Mouse (Mus musculus): ENCODE data around the gene Mlec. TPM values are rescaled to one million over a fixed set of nuclear protein-coding genes. Genes with fewer than 3 reads are reported as not detected.
"Not testable (repeated sequence)": the region's sequence is repeated elsewhere in the genome, so short reads cannot be mapped to it uniquely, and the experiment has no call there.

The Mlec gene
- polyA plus RNA-seq, 1 experiment from 2014 or later, result 71.6 TPM

DNA sequence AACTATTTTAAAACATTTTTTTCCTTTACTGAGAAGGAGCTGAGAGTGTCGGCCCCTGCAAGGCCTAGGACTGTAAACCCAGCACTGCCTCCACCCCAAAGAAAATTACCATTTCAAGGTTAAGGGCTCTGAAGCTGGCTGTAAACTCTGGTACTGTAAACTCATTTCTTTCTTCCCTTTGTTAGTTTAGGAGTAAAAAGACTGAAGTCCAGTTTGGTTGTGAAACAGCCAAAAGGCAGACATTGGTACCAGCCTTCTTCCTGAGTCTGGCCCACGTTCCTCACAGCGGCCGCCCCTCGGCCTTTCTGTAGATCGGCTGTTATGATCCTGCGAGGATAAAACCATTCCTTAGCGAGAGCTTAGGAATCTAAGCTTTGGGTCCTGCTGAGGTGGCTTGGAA lies 43.5 kb downstream of the Mlec start:
- ATAC-seq (replicated peaks; ENCODE audit: low FRiP score, low TSS enrichment, low read depth) (no peak), DNase-seq (ENCODE audit: low spot score) (no peak)
- Histone ChIP-seq H3K4me2 (ENCODE audit: low read length) (no peak overlapping the region), H3K36me3 (ENCODE audit: control insufficient read depth, insufficient read depth, low read length) (peaks cover 56% of the 10 kb centered on the region), H3K9me3 (ENCODE audit: control insufficient read depth, low read length) (no peaks in the 10 kb centered on the region), H3K4me3 (ENCODE audit: low read depth, low read length) (no peak overlapping the region), H3K27me3 (replicated peaks; ENCODE audit: control insufficient read depth, insufficient read depth, low read length) (no peaks in the 10 kb centered on the region), H3K27ac (ENCODE audit: low read depth) (no peak overlapping the region), H3K9ac (ENCODE audit: low read length) (no peak overlapping the region), H3K4me1 (replicated peaks; ENCODE audit: control insufficient read depth, insufficient read depth, low read length) (no peaks in the 10 kb centered on the region)
- WGBS, result 87% methylated on average over 8 of the region's 8 CpGs

DNA sequence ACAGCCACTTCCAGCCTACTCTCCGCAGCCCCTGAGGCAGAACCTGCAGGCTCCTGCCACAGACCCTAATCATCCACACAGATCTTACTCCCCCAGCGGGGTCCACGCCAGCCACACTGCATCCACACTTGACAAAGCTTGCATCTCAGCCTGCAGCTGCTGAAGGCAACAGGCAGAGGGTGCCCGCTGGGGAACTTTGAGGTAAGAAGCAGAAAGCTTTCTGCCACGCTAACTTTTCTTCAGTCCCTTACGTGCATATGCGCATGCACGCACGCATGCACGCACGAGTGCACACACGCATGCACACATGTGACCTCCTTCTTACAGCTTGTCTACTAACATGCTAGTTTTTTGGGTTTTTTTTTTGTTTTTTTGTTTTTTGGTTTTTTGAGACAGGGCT lies 44.7 kb downstream of the Mlec start:
- Histone ChIP-seq H3K4me3 (ENCODE audit: low read depth, low read length) (no peak overlapping the region), H3K9me3 (ENCODE audit: control insufficient read depth, low read length) (no peaks in the 10 kb centered on the region), H3K4me1 (replicated peaks; ENCODE audit: control insufficient read depth, insufficient read depth, low read length) (no peaks in the 10 kb centered on the region), H3K9ac (ENCODE audit: low read length) (no peak overlapping the region), H3K4me2 (ENCODE audit: low read length) (no peak overlapping the region), H3K27me3 (replicated peaks; ENCODE audit: control insufficient read depth, insufficient read depth, low read length) (no peaks in the 10 kb centered on the region), H3K27ac (ENCODE audit: low read depth) (no peak overlapping the region), H3K36me3 (ENCODE audit: control insufficient read depth, insufficient read depth, low read length) (peaks cover 56% of the 10 kb centered on the region)
- no peak for ATAC-seq (replicated peaks; ENCODE audit: low FRiP score, low TSS enrichment, low read depth)
- DNase-seq (ENCODE audit: low spot score), result no peak
- 98% methylated on average over 12 of the region's 12 CpGs for WGBS

DNA sequence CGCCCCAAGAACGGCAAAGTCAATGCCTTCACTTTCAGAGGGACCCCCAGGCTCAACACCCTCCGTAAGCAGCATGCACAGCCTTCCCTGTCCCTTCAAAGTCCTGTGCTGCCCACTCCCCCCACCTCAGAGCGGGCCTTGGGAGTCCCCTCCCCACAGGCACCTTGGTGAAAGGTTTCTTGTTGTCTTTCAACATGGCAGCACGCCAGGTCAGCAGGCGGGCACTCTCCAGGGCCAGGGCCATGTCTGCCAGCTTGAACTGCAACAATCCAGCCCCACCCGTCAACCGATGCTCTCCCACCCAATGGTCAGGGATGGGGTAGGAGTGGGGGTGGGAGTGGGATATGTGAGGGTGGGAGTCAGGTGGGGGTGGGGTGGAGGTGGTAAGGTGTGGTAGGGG lies 46.8 kb downstream of the Mlec start:
- DNase-seq (ENCODE audit: low spot score) (no peak), ATAC-seq (replicated peaks; ENCODE audit: low FRiP score, low TSS enrichment, low read depth) (no peak)
- 93% methylated on average over 8 of the region's 8 CpGs for WGBS
- Histone ChIP-seq H3K4me1 (replicated peaks; ENCODE audit: control insufficient read depth, insufficient read depth, low read length) (no peaks in the 10 kb centered on the region), H3K9me3 (ENCODE audit: control insufficient read depth, low read length) (no peaks in the 10 kb centered on the region), H3K36me3 (ENCODE audit: control insufficient read depth, insufficient read depth, low read length) (peaks cover 40% of the 10 kb centered on the region), H3K4me2 (ENCODE audit: low read length) (no peak overlapping the region), H3K27ac (ENCODE audit: low read depth) (no peak overlapping the region), H3K27me3 (replicated peaks; ENCODE audit: control insufficient read depth, insufficient read depth, low read length) (no peaks in the 10 kb centered on the region), H3K9ac (ENCODE audit: low read length) (no peak overlapping the region), H3K4me3 (ENCODE audit: low read depth, low read length) (no peak overlapping the region)

DNA sequence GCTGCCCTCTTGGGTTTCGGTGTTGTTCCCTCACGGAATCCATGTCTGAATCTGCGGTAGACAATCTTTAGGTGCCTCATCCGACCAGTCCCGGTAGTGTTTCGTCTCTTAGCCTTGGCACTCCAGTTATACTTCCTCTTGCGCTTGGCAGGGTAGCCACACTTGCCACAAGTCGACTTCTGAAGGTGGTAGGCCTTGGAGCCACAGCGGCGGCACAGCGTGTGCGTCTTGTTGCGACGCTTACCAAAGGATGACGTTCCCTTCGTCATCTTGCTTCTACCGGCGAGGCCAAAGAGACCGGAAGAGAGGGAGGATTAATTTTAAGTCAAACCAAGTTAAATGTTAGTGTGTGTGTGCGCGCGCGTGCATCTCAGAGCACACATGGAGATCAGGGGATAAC lies 54.7 kb downstream of the Mlec start:
- not testable (repeated sequence) for H3K9me3 ChIP-seq (ENCODE audit: control insufficient read depth, low read length); H3K27ac ChIP-seq (ENCODE audit: low read depth); DNase-seq (ENCODE audit: low spot score); H3K4me2 ChIP-seq (ENCODE audit: low read length); ATAC-seq (replicated peaks; ENCODE audit: low FRiP score, low TSS enrichment, low read depth); H3K4me3 ChIP-seq (ENCODE audit: low read depth, low read length); H3K9ac ChIP-seq (ENCODE audit: low read length); H3K4me1 ChIP-seq (replicated peaks; ENCODE audit: control insufficient read depth, insufficient read depth, low read length); H3K27me3 ChIP-seq (replicated peaks; ENCODE audit: control insufficient read depth, insufficient read depth, low read length)
- peaks cover 24% of the 10 kb centered on the region for H3K36me3 ChIP-seq (ENCODE audit: control insufficient read depth, insufficient read depth, low read length)
- 97% methylated on average over 23 of the region's 23 CpGs for WGBS

DNA sequence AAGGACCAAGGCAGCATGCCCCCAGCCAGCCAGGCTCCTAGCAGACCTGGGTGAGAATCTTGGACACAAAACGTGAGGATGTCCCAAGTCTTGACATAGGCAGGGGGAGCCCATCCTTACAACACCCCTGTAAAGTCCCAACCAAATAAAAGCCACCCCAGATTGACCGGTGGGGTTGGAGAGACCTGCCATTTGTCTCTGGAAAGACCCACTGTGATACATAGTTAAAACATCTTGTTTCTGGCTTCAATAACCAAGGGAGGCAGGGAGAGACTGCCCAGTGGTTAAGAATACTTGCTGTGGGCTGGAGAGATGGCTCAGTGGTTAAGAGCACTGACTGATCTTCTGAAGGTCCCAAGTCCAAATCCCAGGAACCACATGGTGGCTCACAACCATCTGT lies 55.7 kb downstream of the Mlec start:
- Histone ChIP-seq H3K36me3 (ENCODE audit: control insufficient read depth, insufficient read depth, low read length) (peaks cover 34% of the 10 kb centered on the region), H3K9ac (ENCODE audit: low read length) (no peak overlapping the region), H3K4me1 (replicated peaks; ENCODE audit: control insufficient read depth, insufficient read depth, low read length) (no peaks in the 10 kb centered on the region), H3K27ac (ENCODE audit: low read depth) (no peak overlapping the region), H3K9me3 (ENCODE audit: control insufficient read depth, low read length) (no peaks in the 10 kb centered on the region), H3K4me3 (ENCODE audit: low read depth, low read length) (no peak overlapping the region), H3K27me3 (replicated peaks; ENCODE audit: control insufficient read depth, insufficient read depth, low read length) (no peaks in the 10 kb centered on the region), H3K4me2 (ENCODE audit: low read length) (no peak overlapping the region)
- 82% methylated on average over 2 of the region's 2 CpGs for WGBS
- no peak for ATAC-seq (replicated peaks; ENCODE audit: low FRiP score, low TSS enrichment, low read depth)
- no peak for DNase-seq (ENCODE audit: low spot score)

DNA sequence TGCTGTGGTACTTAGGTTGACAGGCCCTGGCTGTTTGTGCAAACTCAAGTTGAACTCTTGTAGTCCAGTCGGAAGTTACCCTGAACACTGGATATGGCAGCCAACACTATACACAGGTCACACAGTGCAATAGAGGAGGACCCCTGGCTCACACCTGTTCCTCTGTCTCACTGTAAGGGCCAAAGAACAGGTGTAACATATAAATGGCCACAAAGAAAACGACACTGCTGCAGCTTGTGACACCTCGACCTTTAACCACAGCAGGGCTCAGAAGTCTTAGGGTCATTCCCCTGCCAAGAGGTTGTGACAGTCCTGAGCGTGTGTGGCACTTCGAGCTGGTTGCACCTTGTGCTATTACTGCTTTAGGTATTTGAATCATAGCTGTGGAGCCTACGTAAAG lies 57.5 kb downstream of the Mlec start:
- H3K36me3 ChIP-seq (ENCODE audit: control insufficient read depth, insufficient read depth, low read length), result peaks cover 52% of the 10 kb centered on the region

DNA sequence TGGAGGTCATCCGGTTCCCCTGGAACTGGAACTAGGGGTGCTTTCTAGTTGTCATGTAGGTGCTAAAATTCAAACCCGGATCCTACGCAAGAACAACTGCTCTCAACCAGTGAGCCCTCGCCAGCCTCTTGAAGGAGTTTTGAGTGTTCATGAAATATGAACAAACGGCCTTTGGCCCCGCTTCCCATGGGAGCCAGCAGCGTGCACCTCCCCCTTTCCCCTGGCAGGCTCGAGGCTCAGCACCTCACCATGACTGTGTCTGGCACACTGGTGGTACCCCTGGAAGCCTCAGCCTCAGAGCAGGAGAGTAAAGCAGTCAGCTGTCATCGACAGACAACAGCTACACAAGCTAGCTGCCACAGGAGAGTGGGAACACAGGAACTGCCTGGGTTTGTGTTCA lies 58.0 kb downstream of the Mlec start:
- no peak overlapping the region for H3K9ac ChIP-seq (ENCODE audit: low read length)
- H3K27me3 ChIP-seq (replicated peaks; ENCODE audit: control insufficient read depth, insufficient read depth, low read length), result no peaks in the 10 kb centered on the region
- H3K27ac ChIP-seq (ENCODE audit: low read depth), result no peak overlapping the region
- no peaks in the 10 kb centered on the region for H3K9me3 ChIP-seq (ENCODE audit: control insufficient read depth, low read length)
- 87% methylated on average over 9 of the region's 9 CpGs for WGBS
- H3K4me1 ChIP-seq (replicated peaks; ENCODE audit: control insufficient read depth, insufficient read depth, low read length), result no peaks in the 10 kb centered on the region
- H3K4me3 ChIP-seq (ENCODE audit: low read depth, low read length), result no peak overlapping the region
- no peak overlapping the region for H3K4me2 ChIP-seq (ENCODE audit: low read length)
- ATAC-seq (replicated peaks; ENCODE audit: low FRiP score, low TSS enrichment, low read depth) (no peak), DNase-seq (ENCODE audit: low spot score) (no peak)
- H3K36me3 ChIP-seq (ENCODE audit: control insufficient read depth, insufficient read depth, low read length), result peaks cover 57% of the 10 kb centered on the region

More for the DNA sequence above, 57.5 kb downstream of the Mlec start:
- ATAC-seq (replicated peaks; ENCODE audit: low FRiP score, low TSS enrichment, low read depth), result no peak
- Histone ChIP-seq H3K27ac (ENCODE audit: low read depth) (no peak overlapping the region), H3K4me2 (ENCODE audit: low read length) (no peak overlapping the region), H3K9me3 (ENCODE audit: control insufficient read depth, low read length) (no peaks in the 10 kb centered on the region), H3K27me3 (replicated peaks; ENCODE audit: control insufficient read depth, insufficient read depth, low read length) (no peaks in the 10 kb centered on the region), H3K4me3 (ENCODE audit: low read depth, low read length) (no peak overlapping the region), H3K4me1 (replicated peaks; ENCODE audit: control insufficient read depth, insufficient read depth, low read length) (no peaks in the 10 kb centered on the region), H3K9ac (ENCODE audit: low read length) (no peak overlapping the region)
- WGBS, result 80% methylated on average over 6 of the region's 6 CpGs
- no peak for DNase-seq (ENCODE audit: low spot score)

DNA sequence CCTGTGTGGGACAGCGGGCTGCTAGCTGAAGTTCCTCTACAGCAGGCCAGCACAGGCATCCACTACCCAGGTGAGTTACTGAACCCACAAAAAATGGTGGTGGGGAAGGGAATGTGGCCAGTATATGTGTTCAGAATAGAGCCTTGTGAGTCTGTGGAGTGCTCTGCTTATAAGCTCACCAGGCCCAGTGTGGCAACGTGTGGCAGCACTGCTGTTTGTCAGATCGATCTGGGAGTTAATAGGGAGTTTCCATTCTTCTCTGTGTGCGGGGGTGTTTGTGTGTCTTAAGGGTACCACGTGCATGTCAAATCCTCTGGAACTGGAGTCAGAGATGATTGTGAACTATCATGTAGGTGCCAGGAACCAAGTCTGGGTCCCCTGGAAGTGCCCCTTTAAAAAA lies 58.4 kb downstream of the Mlec start:
- DNase-seq (ENCODE audit: low spot score) (no peak), ATAC-seq (replicated peaks; ENCODE audit: low FRiP score, low TSS enrichment, low read depth) (no peak)
- no peak overlapping the region for H3K9ac ChIP-seq (ENCODE audit: low read length)
- H3K4me3 ChIP-seq (ENCODE audit: low read depth, low read length), result no peak overlapping the region
- H3K9me3 ChIP-seq (ENCODE audit: control insufficient read depth, low read length), result no peaks in the 10 kb centered on the region
- no peak overlapping the region for H3K4me2 ChIP-seq (ENCODE audit: low read length)
- peaks cover 62% of the 10 kb centered on the region for H3K36me3 ChIP-seq (ENCODE audit: control insufficient read depth, insufficient read depth, low read length)
- H3K4me1 ChIP-seq (replicated peaks; ENCODE audit: control insufficient read depth, insufficient read depth, low read length), result no peaks in the 10 kb centered on the region
- 82% methylated on average over 5 of the region's 5 CpGs for WGBS
- no peaks in the 10 kb centered on the region for H3K27me3 ChIP-seq (replicated peaks; ENCODE audit: control insufficient read depth, insufficient read depth, low read length)
- no peak overlapping the region for H3K27ac ChIP-seq (ENCODE audit: low read depth)

DNA sequence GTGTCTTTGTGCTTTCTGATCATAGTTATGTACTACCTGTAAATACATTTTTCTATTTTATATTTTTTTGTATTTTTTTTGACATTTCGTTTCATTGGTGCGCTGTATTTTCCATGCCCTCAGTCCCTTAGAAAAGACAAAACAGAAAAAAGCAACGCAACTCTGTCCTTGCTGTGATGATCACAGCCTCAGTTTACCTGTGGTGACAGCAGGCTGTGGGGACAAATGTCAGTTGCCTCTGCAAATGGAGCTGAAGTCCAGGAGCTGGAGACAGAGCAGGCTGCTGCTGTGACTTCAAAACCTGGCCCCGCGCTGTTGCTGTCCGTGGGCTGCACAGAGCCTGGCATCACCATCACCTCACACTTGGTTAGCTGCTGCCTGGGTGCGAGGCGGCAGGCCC lies 59.8 kb downstream of the Mlec start, which contains the start of gene Gm10401:
Gene Gm10401, minus strand, starts transcription at position 101 of the 400 bp plus-strand sequence.
- H3K36me3 ChIP-seq (ENCODE audit: control insufficient read depth, insufficient read depth, low read length), result peaks cover 71% of the 10 kb centered on the region
- no peak within 1 kb of the TSS for H3K4me3 ChIP-seq (ENCODE audit: low read depth, low read length)
- H3K4me1 ChIP-seq (replicated peaks; ENCODE audit: control insufficient read depth, insufficient read depth, low read length), result no peaks in the 10 kb centered on the region
- no peak within 1 kb of the TSS for H3K27ac ChIP-seq (ENCODE audit: low read depth)
- H3K9me3 ChIP-seq (ENCODE audit: control insufficient read depth, low read length), result no peaks in the 10 kb centered on the region
- H3K27me3 ChIP-seq (replicated peaks; ENCODE audit: control insufficient read depth, insufficient read depth, low read length), result no peaks in the 10 kb centered on the region
- ATAC-seq (replicated peaks; ENCODE audit: low FRiP score, low TSS enrichment, low read depth), result no peak
- H3K4me2 ChIP-seq (ENCODE audit: low read length), result no peak within 1 kb of the TSS
- no peak for DNase-seq (ENCODE audit: low spot score)
- H3K9ac ChIP-seq (ENCODE audit: low read length), result no peak within 1 kb of the TSS
- WGBS, result 96% methylated on average over 8 of the region's 8 CpGs

All from intestine, embryonic 14.5 days (tissue).